Mouse (Mus musculus) lung, embryonic 14.5 days (tissue): ENCODE measurements around the gene Tmprss4. TPM values are rescaled to one million over a fixed set of nuclear protein-coding genes. Genes with fewer than 3 reads are reported as not detected.

Experiments used
- ATAC-seq: fragments of 200-750 bp; cut with Nextera tagmentation; 2 replicates; pipeline ENCODE4 v1.8.0; 2017; ENCODE audit warnings: mild to moderate bottlenecking, moderate TSS enrichment, moderate library complexity; ENCODE audit not compliant: insufficient read depth
- DNase-seq: peaks from one replicate; pipeline ENCODE4 v3.0.0-alpha.2; 2015
- H3K27ac ChIP-seq: fragments of 300-500 bp; sonication (generic); 2 replicates; pipeline ENCODE4 v1.5.1; 2014; ENCODE audit warnings: low read depth, mild to moderate bottlenecking, moderate library complexity
- H3K27me3 ChIP-seq: fragments of 300-500 bp; sonication (generic); 2 replicates; pipeline ENCODE4 v1.6.1; 2014; ENCODE audit warnings: low read length, control low read depth; ENCODE audit not compliant: insufficient read depth
- H3K36me3 ChIP-seq: fragments of 300-500 bp; sonication (generic); 2 replicates; pipeline ENCODE4 v1.6.1; 2014; ENCODE audit warnings: control low read depth; ENCODE audit not compliant: insufficient read depth
- H3K4me1 ChIP-seq: fragments of 300-500 bp; sonication (generic); 2 replicates; pipeline ENCODE4 v1.6.1; 2014; ENCODE audit warnings: antibody characterized with exemption, control low read depth; ENCODE audit not compliant: insufficient read depth
- H3K4me2 ChIP-seq: fragments of 300-500 bp; sonication (generic); 2 replicates; pipeline ENCODE4 v1.6.1; 2014; ENCODE audit warnings: mild to moderate bottlenecking
- H3K4me3 ChIP-seq: fragments of 300-500 bp; sonication (generic); 2 replicates; pipeline ENCODE4 v1.5.1; 2014; ENCODE audit warnings: low read depth, low read length
- H3K9ac ChIP-seq: fragments of 300-500 bp; sonication (generic); 2 replicates; pipeline ENCODE4 v1.6.1; 2014
- H3K9me3 ChIP-seq: fragments of 300-500 bp; sonication (generic); 2 replicates; pipeline ENCODE4 v1.6.1; 2016; ENCODE audit warnings: low read depth, low read length, control low read depth
- CTCF ChIP-seq: IDR thresholded peaks from 2 replicates; pipeline ENCODE4 v1.5.1; 2016; ENCODE audit warnings: antibody characterized with exemption, low read depth
- WGBS: fragments of 180-500 bp; shearing (Covaris S2); extraction: QIAGEN DNeasy Blood & Tissue Kit; methylation state at CpG from one replicate; pipeline ENCODE4 v1.1.7; 2014; 5-methylcytosine and 5-hydroxymethylcytosine counted together
- polyA plus RNA-seq: library from polyadenylated mRNA; unstranded; fragments of >200 nt; fragmentation: Nextera tagmentation; extraction: Ambion mirVana; gene quantifications from 2 replicates; pipeline ENCODE4 v1.2.1, GENCODE M21; 2014

Gene Tmprss4
- polyA plus RNA-seq, 1 experiment from 2014 or later = 0.54 TPM

DNA sequence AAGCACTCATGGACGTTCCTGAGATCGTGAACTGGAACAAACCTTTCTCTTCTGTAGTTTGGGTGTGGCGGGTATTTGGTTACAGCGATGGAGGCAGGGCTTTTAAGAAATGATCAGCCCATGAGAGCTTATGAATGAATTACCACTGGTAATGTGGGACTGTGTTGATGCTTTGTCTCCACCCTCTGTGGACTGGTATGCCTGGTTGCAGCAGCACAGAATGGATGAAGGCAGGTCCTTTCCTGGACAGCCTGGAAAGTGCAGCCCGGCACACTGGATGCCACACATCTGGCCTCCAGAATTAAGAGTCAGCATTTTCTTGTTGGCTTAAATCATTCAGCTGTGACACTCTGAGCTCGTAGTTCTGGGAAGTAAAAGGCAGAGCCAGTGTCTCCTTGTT lies 8.1 kb upstream of the Tmprss4 start:
- 67% methylated on average over 6 of the region's 6 CpGs for WGBS

GRCm38 (mm10) chr9:45207015-45207743 lies 3.3 kb upstream of the Tmprss4 start:
- WGBS = 64% methylated on average over 7 of the region's 7 CpGs

More for the DNA sequence above, 8.1 kb upstream of the Tmprss4 start:
- no peak overlapping the region for H3K27ac ChIP-seq
- ATAC-seq (no peak), DNase-seq (no peak)
- TF ChIP-seq CTCF = no peak
- H3K27me3 ChIP-seq = no peaks in the 10 kb centered on the region
- no peak overlapping the region for H3K4me3 ChIP-seq
- H3K4me2 ChIP-seq = no peak overlapping the region
- no peaks in the 10 kb centered on the region for H3K4me1 ChIP-seq
- H3K36me3 ChIP-seq = no peaks in the 10 kb centered on the region
- H3K9ac ChIP-seq = no peak overlapping the region
- H3K9me3 ChIP-seq = no peaks in the 10 kb centered on the region

DNA sequence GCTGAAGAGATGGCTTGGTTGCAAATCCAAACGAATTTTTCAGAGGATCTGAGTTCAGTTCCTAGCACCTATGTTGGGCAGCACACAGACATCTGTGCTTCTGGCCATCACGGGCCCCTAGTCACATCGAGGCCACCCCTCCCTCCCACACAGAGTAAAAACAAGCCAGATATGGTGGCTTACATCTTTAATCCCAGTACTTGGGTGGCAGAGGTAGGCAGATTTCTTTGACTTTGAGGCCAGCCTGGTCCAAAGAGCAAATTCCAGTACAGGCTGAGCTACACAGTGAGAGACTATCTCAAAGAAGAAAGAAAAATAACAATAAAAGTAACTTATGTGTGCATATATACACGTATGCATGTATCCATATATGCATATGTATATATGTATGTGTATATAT lies 2.2 kb upstream of the Tmprss4 start:
- H3K36me3 ChIP-seq = no peaks in the 10 kb centered on the region
- DNase-seq (no peak), ATAC-seq (no peak)
- H3K27ac ChIP-seq = no peak overlapping the region
- H3K27me3 ChIP-seq = no peaks in the 10 kb centered on the region
- TF ChIP-seq CTCF = no peak
- H3K9ac ChIP-seq = no peak overlapping the region
- no peaks in the 10 kb centered on the region for H3K9me3 ChIP-seq
- H3K4me1 ChIP-seq = no peaks in the 10 kb centered on the region
- no peak overlapping the region for H3K4me2 ChIP-seq
- H3K4me3 ChIP-seq = no peak overlapping the region
- WGBS = 60% methylated on average over 4 of the region's 4 CpGs

More at GRCm38 (mm10) chr9:45207015-45207743, 3.3 kb upstream of the Tmprss4 start:
- no peak overlapping the region for H3K9ac ChIP-seq
- no peak overlapping the region for H3K4me3 ChIP-seq
- H3K36me3 ChIP-seq = no peaks in the 10 kb centered on the region
- H3K27me3 ChIP-seq = no peaks in the 10 kb centered on the region
- no peaks in the 10 kb centered on the region for H3K9me3 ChIP-seq
- no peak overlapping the region for H3K4me2 ChIP-seq
- H3K27ac ChIP-seq = no peak overlapping the region
- DNase-seq (no peak), ATAC-seq (no peak)
- no peaks in the 10 kb centered on the region for H3K4me1 ChIP-seq
- no peak for TF ChIP-seq CTCF

- Histone ChIP-seq H3K36me3 (no peaks in the 10 kb centered on the region), H3K27ac (no peak overlapping the region), H3K9ac (no peak overlapping the region), H3K4me1 (no peaks in the 10 kb centered on the region), H3K9me3 (no peaks in the 10 kb centered on the region), H3K4me2 (no peak overlapping the region), H3K4me3 (no peak overlapping the region), H3K27me3 (no peaks in the 10 kb centered on the region)
- TF ChIP-seq CTCF = no peak
- WGBS = 77% methylated on average over 5 of the region's 5 CpGs
- DNase-seq (no peak), ATAC-seq (no peak)
Observed at GRCm38 (mm10) chr9:45205143-45205542, 1.3 kb upstream of the Tmprss4 start.

GRCm38 (mm10) chr9:45202021-45202798 lies 1.7 kb downstream of the Tmprss4 start:
- H3K4me1 ChIP-seq = no peaks in the 10 kb centered on the region
- H3K9me3 ChIP-seq = no peaks in the 10 kb centered on the region
- no peaks in the 10 kb centered on the region for H3K36me3 ChIP-seq
- DNase-seq (no peak), ATAC-seq (no peak)
- H3K9ac ChIP-seq = no peak overlapping the region
- H3K4me3 ChIP-seq = no peak overlapping the region
- no peaks in the 10 kb centered on the region for H3K27me3 ChIP-seq
- TF ChIP-seq CTCF = no peak
- no peak overlapping the region for H3K4me2 ChIP-seq
- no peak overlapping the region for H3K27ac ChIP-seq
- 60% methylated on average over 9 of the region's 9 CpGs for WGBS

DNA sequence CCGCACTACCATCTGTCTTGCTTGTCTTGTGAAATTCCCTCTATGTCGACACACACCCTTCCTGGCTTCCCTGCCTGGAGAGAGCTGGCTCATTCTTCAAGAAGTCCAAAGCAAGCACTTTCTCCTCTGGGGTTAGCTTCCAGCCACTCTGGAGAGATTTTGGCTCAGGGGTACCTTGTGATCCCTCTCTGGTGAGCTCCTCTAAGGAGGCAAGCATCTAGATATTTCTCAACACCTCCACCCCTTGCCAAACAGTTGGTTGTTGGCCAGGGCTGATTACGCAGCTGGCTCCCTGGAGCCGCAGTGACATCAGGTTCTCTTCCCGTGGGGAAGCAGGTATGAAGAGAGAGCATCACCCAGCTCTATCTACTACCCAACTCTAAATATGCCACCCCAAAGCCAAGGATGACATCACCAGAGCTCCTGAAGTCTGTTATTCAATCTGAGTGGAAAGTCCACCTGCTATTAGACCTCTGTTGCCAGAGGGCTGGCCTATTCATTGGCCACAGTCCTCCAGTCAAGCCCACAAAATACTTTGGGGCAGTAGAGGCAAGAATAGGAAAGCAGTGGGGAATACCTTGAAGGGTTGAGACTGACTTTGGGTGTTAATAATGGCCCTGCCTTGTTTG lies 2.5 kb downstream of the Tmprss4 start:
- Histone ChIP-seq H3K4me1 (no peaks in the 10 kb centered on the region), H3K27me3 (no peaks in the 10 kb centered on the region), H3K4me3 (no peak overlapping the region), H3K36me3 (no peaks in the 10 kb centered on the region), H3K9me3 (no peaks in the 10 kb centered on the region), H3K4me2 (no peak overlapping the region), H3K9ac (no peak overlapping the region), H3K27ac (no peak overlapping the region)
- TF ChIP-seq CTCF = no peak
- WGBS = 69% methylated on average over 5 of the region's 5 CpGs
- DNase-seq (no peak), ATAC-seq (no peak)

- H3K4me2 ChIP-seq = no peak overlapping the region
- no peaks in the 10 kb centered on the region for H3K4me1 ChIP-seq
- 76% methylated on average over 5 of the region's 5 CpGs for WGBS
- no peak overlapping the region for H3K27ac ChIP-seq
- DNase-seq (no peak), ATAC-seq (no peak)
- H3K9me3 ChIP-seq = no peaks in the 10 kb centered on the region
- H3K36me3 ChIP-seq = no peaks in the 10 kb centered on the region
- no peak for TF ChIP-seq CTCF
- H3K27me3 ChIP-seq = no peaks in the 10 kb centered on the region
- no peak overlapping the region for H3K4me3 ChIP-seq
- H3K9ac ChIP-seq = no peak overlapping the region
Observed at GRCm38 (mm10) chr9:45197549-45197948, 6.3 kb downstream of the Tmprss4 start.
